Mouse (Mus musculus): ENCODE measurements around the gene Vmn1r189.
"Not testable (repeated sequence)": the region's sequence is repeated elsewhere in the genome, so short reads cannot be mapped to it uniquely, and the experiment has no call there.

Gene Vmn1r189

DNA sequence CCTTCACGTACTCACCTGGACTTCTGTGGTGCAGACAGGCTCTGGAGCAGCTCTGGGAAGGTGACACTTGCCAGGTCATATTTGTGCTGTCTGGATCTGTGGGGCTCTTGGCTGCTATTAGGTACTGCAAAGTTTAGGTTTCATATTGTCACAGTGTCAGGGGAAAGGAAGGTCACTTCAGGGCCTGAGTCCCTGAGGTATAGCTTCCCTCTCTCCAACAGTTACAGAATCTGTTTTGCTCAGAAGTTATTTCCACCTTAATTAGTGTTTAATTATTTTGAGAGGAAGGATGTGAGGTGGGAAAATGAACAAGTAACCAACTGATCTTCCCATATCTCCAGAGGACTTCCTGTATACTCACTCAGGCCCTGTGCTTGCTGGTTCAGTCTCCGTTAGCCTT is at the start of gene Vmn1r189:
Gene Vmn1r189, minus strand, starts transcription at position 101 of the 400 bp plus-strand sequence.
- DNase-seq = not testable (repeated sequence)

GRCm38 (mm10) chr13:22136495-22137293 is 31.1 kb upstream of the Vmn1r189 start:
- DNase-seq = not testable (repeated sequence)

DNA sequence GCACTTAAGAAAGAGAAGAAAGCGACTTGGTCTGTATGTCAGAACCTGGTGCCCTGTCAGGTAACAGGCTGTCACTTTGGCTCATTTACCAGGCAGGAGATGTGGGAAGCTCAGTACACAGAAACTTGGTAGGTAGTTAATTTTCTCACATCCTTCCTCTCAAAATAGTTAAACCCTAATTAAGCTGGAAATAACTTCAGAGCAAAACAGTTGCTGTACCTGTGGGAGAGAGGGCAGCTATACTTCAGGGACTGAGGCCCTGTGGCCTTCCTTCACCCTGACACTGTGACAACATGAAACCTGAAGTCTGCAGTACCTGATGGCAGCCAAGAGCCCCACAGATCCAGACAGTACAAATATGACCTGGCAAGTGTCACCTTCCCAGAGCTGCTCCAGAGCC is 21.5 kb downstream of the Vmn1r189 start, which contains the start of gene Vmn1r188:
Gene Vmn1r188, plus strand, starts transcription at position 301 of the 400 bp plus-strand sequence.
- not testable (repeated sequence) for DNase-seq

DNA sequence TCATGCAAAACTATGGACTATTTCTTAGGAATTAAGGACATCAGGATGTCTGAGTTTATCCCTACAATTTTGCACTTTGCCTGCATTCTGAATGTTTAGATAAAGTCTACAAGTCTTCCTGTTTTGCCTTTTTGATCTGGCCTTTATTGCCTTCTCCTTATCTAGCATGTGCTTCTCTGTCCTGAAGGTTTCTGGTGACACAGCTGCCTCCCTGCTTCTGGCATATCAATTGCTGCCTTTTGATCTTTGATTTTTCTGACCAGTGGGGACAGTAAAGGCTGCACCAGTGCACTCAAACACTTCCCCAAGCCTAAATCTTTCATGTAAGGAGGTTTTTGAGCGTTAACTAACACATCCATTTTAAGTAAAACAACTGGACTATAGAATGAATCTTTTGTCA is 42.2 kb downstream of the Vmn1r189 start:
- DNase-seq = no peak

DNA sequence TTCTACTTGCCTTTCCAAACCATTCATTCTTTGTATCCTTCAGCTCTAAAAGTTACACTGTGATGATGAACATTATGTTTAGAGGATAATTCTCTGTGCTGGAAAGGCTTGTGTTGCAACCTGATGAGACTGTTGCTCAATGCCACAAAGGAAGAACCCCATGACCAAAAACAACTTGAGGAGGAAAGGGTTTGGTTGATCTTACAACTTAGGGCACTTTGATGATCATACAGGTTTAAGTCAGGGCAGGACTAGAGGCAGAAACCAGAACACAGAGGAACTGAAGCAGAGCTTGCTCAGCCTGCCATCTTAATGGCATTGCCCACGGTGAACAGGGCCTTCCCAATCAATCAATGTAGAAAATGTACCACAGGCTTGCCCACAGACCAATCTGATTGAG is 44.2 kb downstream of the Vmn1r189 start:
- no peak for DNase-seq

GRCm38 (mm10) chr13:22053754-22054153 is 51.9 kb downstream of the Vmn1r189 start:
- no peak for DNase-seq

DNA sequence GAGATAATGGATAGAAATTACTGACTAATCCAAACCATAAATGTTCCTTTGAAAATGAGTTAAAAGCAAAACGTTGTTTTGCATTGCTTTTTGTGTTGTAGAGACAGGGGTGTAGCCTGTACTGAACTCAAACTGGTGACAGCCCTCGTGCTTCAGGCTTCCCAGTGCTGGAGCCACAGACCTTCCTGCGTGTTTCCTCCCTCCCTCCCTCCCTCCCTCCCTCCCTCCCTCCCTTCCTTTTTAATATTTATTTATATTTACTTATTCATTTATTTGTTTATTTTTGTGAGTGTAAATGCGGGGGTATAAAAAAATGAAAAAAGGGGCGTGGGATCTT is 54.1 kb downstream of the Vmn1r189 start:
- no peak for DNase-seq

GRCm38 (mm10) chr13:22050591-22051522 is 54.8 kb downstream of the Vmn1r189 start:
- DNase-seq = peak; percentile 71 to 82
